Mouse (Mus musculus) embryo, embryonic 10 days (tissue): Measurements from ENCODE around the gene Jam2.
A peak's percentile ranks its signal among the peaks of the same experiment; 100 is the strongest.

ENCODE experiments used
- DNase-seq: peaks from one replicate; pipeline ENCODE4 v3.0.0-alpha.2; 2015; ENCODE audit warnings: low spot score

The Jam2 gene

DNA sequence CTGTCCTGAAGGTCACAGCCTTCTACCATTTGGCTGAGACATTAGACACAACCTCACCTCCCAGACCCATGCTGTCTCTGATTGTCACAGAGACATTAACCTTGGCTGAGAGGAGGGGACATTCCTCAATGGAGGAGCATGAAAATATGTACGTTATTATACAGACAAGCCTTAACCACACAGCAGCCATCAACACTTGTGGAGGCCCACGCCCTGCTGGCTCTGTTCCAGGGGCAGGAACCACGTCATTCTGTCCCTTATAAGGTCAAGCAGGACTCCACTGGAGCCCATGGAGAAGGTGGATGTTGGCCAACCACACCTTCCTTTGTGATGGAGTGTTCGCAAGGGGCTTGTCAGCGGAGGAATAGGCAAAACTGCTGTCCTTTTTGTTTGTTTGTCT, 5.8 kb downstream of the Jam2 start:
- DNase-seq: no peak

DNA sequence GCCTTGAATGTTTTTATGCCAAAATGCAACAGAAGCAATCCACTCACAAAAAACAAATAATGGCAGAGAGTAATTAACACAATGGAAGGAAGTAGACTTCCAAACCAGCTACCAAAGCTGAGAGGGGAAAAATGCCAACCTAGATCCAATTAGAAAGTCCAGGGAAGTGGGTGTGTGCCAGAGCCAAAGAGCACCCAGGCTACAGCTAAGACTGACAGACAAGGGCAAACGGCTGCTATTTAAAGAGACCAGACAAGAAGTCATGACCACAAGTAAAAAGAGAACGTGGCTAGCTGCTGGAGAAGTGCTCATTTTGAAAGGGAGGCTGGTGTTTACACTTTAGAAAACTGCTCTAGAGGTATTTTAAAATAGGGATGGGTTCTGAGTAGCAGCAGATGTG, 9.4 kb downstream of the Jam2 start:
- DNase-seq: no peak

DNA sequence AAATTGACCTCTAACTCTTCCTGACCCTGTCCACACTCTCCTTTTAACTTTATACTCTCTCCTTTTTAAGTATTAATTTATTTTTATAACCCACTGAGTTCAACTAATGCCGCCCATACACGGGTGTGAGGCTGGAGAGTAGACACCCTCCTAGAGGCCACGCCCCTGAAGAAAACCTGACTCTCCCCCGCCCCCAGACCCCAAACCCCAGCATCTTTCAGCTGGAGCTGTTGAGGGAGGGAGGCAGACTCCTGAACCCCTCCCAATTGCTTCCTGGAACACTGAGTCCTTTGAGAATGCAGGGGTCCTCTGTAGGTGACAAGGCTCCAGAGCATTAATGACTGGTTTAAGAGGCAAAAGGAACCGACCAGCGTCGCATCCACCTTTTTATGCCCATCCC, 11.0 kb downstream of the Jam2 start:
- DNase-seq: no peak

DNA sequence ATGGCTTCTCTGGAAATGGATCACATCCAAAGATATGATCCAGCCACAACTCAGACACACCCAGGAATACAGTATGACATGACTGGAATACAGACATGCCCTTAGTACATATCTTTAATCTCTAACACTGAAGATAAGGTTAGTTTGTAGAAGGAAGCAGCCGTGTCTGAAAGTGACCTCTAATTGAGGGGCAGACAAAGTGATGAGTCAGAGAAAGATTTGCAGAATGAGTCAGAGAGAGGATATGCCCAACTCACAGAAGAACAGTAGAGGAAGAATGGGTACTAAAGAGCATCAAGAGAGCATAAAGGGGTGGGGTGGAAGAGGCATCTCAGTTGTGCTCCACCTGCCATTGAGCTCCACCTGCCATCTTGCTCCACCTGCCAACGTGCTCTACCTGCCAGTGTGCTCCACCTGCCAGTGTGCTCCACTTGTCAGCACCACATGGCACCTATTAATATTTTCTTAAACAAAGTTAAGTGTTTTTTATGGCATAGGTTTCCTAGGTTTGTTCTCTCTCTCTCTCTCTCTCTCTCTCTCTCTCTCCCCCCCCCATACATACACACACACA, 16.8 kb downstream of the Jam2 start:
- DNase-seq: no peak

DNA sequence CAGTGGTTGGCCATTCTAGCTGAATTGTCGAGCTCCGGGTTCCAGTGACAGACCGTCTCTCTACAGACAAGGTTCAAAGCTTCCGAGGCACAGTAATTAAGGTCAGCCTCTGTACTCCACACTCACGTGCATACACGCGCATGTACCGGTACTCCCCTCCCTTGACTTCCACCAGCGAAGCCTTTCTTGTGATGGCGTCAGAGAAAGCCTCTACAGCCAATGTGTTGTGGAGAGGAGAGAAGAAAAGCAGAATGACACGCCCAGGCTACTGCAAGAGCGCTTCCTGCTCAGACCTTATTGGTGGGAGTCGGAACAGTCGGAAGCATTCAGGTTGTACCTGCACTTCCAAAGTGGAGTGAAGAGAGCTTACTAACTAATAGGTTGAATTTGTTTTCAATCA, 19.5 kb downstream of the Jam2 start:
- DNase-seq: no peak

DNA sequence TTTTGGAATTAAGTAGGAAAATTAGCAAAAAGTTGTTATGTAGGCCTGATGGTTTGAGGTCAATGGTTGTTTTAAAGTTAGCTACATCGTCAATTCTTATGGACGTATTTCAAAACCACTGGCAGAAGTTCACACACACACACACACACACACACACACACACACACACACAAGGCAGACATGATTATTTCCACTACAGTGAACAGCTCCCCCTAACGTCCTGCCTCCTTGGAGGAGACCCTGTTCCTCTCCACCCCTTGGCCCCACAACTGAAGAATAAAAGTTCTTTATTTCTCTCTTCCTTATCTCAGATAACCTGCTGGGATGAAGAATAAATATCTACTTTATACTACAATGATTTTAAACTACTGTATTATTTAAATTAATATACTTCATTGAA, 21.4 kb downstream of the Jam2 start:
- no peak for DNase-seq

DNA sequence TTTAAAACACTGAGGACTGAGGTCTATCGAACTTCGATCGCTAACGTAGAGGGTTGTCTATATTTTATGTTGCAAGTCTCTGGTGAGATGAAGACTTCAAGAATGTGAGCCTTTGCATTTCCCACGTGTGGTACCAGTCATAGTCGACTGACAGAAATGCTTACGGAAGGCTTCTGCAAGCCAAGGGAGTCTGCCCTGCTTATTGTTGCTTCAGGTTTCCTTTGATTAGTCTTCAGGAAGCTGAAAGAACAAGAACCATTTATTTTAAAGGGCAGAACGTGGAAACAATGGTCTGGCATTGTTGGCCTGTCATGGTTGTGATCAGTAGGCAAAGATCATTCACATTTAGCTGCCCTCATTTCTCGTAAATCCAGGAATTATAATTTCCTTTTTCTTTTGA, 22.8 kb downstream of the Jam2 start:
- DNase-seq: no peak

DNA sequence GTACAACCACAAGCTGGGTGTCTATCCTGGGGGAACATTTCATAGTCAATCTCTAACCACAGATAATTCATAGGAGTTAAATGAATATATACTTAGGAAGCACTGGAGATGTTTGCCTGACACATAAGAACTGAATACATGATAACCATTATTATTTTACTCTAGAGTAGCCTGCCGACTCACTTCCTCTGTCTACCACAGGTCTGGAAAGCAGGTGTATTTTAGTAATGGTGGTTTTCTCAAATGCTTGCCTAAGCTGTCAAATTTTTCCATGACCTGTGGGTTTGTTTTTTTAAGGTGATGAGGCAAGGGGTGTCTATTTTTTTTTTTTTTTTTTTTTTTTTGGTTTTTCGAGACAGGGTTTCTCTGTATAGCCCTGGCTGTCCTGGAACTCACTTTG, 26.1 kb downstream of the Jam2 start:
- no peak for DNase-seq

DNA sequence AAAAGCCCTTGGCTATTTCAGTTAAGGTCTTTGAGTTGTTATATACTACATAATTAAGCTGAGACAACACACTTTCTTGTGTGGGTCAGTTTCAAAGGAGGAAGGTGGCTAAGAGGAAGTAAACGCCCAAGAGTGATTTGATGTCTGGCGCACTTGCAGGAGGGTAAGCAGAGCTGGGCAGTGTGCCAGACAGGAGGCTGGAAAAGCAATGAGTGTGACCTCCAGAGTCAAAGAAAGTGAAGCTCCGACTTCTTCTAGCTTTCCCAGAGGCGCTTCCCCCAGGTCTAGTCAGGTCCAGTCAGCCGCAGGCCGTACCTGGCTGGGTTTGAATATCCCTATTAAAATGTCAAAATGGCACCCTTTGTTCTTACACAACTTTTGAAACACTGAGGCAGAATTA, 28.3 kb downstream of the Jam2 start:
- DNase-seq: no peak

DNA sequence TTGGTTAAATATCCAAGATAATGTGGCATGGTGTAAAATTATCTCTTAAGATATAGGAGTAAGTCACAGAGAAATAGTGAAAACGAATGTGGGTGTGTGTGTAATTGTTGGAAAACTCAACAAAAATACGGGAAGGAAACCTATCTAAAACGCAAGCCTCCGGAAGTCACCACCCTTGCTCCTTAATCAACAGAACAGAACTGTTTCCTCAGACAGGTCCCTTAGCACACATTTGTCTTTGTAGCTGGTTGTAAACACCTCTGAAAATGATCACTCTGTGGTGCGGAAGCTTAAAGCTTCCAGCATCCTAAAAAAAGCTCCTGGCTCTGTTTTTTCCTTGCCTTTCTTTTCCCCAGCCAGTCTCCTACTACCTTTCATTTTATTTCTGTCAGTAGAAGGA, 30.9 kb downstream of the Jam2 start:
- no peak for DNase-seq

DNA sequence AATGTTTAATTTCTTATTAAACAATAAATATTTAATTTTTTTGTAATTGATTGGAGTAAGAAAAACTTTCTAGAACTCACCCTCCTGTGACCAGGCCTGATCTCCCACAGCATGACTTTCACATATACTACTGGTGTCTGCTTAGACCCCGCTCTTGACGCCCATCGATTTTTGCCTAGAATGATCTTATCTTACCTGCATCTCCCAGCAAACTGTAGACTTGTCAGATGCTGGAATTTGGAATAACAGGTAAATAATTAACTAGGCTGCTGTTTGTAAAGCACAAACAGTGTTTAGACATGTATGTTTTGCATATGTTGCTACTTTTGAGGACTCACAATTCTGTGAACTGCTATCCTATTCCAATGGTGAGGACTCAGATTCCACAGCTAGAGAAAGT, 32.3 kb downstream of the Jam2 start:
- DNase-seq: no peak

DNA sequence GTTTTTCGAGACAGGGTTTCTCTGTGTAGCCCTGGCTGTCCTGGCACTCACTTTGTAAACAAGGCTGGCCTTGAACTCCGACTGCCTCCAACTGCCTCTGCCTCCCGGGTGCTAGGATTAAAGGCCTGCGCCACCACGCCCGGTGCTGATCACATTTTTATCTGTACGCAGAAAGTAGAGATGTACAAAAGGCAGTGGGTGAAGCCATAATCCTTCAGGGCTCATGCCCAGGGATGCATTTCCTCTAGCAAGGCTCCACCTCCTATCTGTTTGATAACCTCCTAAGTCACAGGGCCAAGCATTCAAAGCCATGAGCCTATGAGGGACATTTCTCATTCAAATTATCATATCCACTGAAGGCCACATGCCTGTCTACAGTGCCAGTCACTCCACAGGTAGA, 34.0 kb downstream of the Jam2 start:
- no peak for DNase-seq

DNA sequence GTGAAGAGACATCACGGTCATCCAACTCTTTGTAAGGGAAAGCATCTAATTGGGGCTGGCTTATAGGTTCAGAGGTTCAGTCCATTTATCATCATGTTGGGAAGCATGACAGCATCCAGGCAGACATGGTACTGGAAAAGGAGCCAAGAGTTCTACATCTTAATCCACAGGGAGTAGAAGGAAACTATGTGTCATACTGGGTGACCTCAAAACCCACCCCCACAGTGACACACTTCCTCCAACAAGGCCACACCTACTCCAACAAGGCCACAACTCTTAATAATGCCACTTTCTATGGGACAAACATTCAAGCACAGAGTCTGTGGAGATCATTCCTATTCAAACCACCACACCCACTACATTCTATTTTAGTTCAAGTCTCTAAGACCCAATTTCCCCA, 36.3 kb downstream of the Jam2 start:
- no peak for DNase-seq

DNA sequence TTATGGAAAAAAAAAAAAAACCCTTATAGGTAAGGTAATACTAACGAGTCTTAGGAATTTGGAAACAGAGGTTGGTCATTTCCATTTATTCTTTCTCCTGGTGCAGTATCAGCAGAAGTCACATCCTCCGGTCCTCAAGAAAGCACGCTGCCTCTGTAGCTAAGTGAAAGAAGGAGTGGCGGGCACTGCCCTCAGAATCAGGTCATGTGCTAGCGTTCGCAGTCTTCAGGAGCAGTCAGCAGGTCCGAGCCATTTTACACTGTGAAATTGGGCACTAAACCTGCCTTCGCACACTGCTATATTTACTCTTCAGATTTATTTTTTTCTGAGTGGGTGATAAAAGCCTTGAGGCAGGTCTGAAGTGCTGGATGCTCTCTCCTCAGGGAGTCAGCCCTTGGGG, 39.9 kb downstream of the Jam2 start:
- no peak for DNase-seq

DNA sequence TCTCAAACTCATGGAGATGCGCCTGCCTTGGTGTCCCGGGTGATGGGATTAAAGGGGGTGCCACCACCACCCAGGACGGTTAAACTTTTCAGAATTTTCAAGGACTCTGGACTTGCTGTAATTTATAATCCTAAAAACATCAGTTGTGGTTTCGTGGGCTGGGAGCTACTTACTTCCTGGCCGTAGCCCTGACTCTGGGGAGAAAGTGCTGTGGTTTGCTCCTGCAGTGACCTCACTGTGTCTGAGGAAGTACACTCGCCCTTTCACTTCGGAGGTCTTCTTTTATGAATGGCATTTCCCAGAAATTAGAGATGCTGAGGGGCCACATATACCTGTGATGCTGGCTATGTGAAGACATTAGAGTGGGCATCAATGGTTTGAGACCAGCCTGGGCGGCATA, 40.6 kb downstream of the Jam2 start:
- no peak for DNase-seq

DNA sequence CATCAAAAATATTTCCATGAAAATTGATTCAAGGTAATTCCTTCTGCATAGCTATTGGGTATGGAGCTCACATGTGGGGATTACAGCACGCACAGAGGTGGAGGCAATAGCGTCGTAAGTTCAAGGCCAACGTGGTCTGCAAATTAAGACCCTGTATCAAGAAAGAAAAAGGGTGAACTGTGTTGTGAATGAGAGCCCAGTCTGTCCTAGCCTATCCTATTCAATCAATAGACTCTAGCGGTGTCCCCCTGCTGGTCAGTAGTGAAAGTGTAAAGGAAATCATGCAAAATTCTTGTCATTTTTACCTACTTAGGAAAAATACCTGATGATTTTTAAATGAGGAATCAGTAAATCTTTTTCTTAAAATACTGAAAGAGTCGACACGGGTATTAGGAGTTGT, 43.5 kb downstream of the Jam2 start:
- peak; percentile 73 for DNase-seq

DNA sequence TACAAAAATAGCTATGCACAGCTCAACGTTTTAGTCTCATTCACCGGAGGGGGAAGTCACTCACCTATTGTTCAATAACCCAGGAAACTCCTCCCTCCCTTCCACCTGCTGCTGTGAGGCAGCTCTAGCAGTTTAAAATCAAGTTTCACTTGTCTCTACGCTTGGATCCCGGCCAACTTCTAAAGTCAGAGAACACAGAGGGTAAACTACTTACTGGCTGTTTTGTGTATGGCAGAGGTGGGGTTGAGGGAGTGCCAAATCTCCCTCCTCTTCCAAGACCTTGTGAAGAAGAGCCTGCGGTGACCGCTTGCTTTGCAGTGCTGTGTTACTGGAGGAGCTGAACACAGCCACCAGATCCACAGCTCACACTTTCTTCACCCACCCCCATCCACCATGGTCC, 51.1 kb downstream of the Jam2 start:
- no peak for DNase-seq

DNA sequence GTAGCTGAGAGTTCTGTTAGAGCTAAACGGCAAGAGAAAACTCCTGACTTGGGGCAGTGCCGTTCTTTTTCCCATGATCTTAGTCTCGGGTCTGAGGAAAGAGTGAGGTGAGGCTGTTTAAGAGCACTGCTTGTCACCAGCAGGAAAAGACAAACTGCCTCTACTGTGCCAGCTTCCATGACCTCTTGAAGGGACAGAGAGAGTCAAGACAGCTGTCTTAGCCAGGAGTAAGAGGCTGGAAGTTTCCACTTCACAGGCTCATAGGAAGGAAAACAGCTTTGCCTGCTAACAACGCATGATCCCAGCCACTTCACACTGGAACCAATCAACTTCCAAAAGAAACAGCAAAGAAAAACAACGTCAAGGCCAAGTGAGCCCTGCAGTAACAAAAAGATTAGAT, 57.8 kb downstream of the Jam2 start:
- no peak for DNase-seq

DNA sequence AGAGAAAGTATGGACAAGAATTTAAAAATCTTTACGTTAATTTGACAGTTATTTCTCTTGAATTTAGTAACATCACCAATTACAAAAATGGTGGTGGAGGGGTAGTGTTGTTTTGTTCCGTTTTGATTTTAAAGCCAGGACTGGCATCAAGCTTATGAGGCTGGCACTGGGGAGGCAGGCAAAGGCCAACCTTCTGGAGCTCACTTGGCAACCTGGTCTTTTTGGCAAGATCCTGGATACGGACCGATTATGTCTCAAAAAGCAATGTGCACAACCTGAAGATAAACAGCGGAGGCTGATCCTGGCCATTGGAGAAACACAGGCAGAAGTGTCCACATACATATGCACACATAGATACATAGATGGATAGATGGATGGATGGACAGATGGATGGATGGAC, 58.8 kb downstream of the Jam2 start:
- DNase-seq: no peak

DNA sequence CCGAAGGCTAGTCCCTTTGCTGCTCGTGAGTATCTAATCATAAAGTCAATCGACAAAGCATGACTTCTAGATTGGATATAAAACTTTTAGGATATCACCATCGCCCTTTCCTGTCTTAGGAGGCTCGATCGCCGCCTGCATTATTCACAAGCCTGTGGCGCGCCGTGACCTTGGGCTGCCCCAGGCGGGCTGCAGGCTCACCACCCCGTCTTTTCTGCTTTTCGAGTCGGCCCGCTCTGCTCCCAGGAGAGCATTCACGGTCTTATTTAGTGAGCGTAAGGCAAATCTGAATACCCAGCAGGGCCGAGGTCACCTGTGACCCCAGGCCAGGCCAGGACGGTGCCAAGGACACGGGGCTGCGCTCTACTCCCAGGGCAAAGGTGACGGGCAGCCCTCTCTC, 60.4 kb downstream of the Jam2 start:
- DNase-seq: no peak

DNA sequence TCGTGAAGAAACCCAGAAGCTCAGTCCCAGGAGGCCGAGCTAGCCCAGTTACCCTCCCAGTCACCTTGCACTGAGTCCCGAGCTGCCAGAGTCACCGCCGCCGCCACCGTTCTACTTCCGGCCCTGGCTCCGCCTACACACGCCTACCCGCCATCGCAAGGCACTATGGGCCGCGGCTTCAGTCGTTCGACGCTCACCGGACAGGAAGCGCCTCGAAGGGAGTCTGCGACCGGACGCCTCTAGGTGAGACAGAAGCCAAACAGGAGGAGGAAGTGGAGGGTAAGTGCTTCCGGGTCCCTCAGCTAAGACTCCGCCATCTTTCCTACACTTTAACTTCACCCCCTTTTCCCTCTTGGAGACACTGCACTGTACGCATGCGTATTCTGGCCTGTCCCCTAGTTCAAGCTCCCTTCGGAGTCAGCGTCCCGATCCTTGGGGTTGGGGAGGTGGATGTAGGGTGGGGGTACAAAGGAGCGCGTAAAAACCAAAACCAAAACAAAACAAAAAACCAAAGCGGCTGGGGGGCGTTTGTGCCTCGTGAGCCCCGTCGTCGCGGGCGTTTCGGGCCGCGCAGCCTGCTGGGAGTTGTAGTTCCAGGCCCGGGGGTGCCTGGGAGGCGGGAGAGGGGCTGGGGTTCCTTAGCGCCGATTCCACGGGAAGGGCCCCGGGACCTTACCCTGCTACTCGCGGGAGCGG, 61.0 kb downstream of the Jam2 start, which contains the start of gene Gabpa:
Gene Gabpa (plus strand): TSS at position 181 of the 696 bp plus-strand sequence.
- DNase-seq: peak; percentile 96

DNA sequence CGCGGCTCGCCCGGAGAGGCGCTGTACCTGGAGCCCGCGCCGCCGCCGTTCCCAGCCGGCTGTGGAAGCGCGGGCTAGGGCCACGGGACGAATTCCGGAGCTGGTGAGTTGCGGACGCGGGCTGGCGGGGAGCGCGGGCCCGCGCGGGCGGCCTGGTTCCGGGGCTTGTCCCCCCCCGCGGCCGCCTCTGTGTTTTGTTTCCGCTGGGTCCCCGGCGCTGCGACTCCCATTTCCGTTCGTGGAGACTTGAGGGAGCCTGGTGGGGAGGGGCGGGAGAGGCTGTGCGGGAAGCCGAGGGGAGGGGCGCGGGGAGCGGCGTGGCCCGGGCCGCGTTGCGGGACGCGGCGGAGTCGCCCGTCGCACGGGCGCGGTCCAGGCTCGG, 61.5 kb downstream of the Jam2 start, which contains the start of gene Atp5j:
Gene Atp5j (minus strand): TSS at position 185 of the 382 bp plus-strand sequence.
- DNase-seq: peak; percentile 54

DNA sequence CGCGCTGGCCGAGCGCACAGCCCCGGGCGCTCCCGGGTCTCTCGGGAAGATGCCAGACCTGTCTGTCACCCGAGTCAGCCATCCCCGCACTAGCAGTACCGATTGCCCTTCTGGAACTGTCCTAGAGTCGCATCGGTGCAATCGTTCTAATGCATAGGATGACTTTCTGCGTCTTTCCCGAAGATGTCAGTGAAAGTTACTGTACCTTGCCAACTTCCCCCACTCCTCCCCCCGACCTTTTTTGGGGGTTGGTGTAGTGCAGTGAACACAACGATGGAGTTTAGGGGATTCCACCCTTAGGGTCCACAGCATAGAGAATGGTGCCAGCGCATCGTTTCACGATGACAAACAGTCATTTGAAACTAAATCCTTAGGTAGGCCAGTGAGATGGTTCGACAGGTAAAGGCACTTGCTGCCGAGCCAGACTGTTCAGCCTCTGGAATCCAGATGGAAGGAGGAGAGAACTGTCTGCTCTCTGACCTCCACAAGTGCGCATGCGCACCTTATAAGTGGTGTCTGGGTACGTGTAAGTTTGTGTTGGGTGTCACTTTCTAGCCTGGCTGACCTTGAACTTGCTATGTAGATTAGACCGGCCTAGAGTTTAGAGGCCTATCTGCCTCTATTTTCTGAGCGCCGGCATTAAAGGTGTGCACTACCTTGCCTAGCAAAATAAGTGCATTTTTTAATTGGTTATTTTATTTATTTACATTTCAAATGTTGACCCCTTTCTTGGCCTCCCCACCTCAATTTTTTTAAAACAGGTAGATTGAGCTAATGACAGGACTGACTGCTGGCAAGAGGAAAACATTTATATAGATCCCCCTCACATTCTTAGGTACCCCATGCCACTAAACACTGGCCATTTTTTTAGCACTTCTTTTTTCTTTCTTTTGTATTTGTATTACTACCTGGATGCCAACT, 62.2 kb downstream of the Jam2 start:
- peak; percentile 78 for DNase-seq
